Mouse (Mus musculus) right cerebral cortex, adult 2 months (tissue): ENCODE data around the gene Ptcd1.
"Not testable (repeated sequence)": the region's sequence is repeated elsewhere in the genome, so short reads cannot be mapped to it uniquely, and the experiment has no call there.

ENCODE experiments used
- DNase-seq, 2 experiments: peaks; one replicate each; pipeline ENCODE4 v3.0.0; 2021 to 2022; ENCODE audit warnings: low spot score in 2 of 2

The Ptcd1 gene

DNA sequence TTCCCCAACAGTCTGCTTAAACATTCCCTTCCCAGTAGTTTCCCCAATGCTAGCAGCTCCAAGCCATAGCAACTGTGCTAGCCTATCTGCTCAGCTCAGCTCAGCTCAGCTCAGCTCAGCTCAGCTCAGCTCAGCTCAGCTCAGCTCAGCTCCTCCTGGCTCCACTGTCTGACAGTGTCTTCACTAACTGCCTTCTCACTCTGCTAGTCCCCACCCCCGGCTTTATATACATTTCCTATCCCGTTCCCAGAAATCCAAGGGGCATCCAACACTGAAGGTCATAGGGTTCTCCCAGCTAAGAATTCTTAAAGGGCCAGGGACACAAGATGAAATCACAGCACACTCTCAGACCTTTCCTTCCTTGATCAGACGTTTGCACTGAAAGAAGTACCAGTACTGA, 2.2 kb downstream of the Ptcd1 start:
- DNase-seq, result no peak

DNA sequence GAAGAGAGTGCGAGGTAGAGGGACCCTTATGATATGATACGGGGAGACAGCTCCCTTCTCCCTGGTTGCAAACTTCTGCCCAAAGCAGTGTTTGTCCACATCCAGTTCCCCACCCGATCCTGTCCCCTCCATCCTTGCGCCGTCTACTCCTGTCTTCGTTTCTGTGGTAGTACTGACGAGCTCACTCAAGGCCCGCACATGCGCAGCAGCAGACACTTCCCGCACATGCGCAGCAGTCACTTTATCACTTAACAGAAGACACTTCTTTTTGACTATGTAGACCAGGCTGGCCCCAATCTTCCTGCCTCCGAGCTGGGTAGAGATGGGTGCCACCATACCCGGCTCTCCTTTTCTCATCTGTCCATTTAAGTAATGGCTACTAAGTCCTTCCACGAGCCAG, 5.5 kb downstream of the Ptcd1 start:
- DNase-seq, result no peak

DNA sequence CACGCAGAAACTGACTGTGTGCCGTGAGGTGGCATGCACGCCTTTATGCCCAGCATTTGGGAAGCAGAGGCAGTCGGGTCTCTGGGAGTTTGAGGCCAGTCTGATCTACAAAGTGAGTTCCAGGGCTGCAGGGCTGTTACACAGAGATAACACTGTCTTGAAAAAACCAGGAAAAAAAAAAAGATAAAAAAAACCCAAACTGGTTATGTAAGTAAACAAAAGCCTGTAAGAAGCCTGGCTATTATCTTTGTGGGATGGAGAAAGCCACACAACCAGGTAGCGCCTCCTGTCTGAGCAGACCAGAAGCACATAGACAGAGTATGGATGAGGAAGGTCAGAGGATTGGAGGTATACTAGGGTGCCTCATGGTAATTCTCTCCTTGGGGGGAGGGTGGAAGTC, 14.2 kb downstream of the Ptcd1 start:
- no peak for DNase-seq

DNA sequence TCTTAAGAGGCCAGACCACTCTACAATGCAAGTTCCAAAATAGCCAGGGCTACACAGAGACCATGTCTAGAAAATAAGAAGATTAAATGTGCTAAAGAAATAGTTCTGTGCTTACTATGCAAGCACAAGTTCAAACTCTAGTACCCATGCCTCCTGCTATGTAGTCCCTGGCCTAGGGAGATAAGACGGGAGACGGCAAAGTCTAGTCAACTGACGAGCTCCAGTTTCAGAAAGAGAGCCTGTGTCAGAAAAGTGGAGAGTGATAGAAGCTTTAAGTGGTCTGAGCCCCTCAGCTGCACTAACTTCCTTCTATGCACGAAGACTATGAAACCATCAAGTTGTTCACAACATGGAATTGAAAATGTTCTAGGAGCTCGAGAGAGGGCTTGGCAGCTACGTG, 17.6 kb downstream of the Ptcd1 start:
- DNase-seq, result no peak

DNA sequence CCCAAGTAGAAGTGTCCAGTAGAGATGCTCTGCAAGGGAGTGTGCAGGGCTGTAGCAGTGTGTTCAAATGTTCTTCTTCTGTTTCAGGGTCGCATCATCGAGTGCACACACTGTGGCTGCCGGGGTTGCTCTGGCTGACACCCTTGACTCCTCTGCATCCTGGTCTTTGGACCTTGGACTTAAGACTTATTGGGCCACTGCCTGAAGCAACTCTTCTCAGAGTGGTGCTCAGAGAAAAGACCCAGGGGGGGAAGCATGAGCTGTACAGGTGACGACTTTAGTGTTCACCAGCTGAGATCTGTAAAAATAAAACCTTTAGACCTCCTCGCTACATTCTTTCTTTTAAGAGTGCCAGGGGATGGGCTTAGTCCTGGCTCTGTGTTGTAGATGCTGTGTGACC, 19.2 kb downstream of the Ptcd1 start:
- DNase-seq, result no peak

DNA sequence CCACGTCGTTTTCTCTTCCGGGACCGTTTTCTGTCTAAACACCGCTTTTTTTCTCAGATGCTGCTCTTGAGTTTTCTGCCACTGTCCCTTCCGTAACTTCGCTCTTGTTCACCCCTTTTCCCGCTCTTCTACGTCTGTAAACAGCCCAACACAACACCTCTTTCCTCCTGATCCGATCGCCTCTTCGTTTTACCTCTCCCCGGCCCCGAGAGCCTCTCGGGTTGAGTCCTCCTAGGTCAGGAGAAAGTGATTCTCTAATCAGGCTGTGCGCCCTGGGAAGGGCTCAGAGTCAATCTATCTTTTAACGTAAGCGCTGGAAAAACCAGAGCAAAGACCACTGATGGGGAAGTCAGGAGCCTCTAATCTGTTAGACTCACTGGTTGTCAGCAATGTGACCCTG, 26.3 kb downstream of the Ptcd1 start:
- no peak for DNase-seq

DNA sequence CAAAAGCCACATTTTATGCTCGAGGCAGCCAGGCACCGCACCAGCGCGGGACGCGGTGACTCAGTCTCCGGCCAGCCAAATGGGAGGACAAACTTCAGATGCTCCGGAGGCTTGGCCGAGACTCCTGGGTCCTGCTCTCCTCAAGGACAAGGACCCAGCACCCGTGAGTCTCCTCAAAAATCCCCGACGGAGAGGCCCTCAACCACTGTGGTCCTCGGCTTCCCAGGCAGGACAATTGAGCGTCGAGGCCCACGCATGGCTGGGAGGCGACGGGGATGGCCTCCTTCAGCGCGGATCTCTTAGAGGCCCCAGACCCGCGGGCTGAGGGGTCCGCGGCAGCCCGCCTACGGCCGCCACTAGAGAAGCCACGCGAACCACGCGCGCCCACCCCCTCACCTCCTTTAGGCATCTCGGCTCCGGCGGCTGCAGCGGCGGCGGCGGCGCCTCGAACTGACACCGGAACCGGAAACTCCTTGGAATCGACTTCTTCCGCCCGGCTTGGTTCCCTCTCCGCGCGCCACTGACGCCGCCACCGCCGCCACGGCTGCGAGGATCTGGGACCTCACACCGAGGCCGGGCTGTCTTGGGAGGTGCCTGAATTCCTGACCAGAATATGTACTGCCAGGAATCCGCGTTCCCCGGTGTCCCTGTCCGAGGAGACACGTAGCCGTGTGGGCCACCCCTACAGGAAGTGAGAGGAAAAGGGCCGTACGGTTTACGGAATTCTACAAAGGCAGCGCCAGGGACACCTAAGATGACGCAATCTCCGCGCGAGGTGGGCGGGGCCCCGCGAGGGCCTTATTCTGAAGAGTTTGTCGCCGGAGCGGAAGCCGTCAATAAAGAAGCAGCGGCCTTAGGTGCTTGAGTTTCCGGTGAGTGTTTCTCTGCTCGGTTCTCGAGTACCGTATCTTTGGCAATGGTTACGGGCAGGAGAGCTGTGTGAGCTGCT, 27.1 kb downstream of the Ptcd1 start, which contains the start of the genes Pdap1 and Bud31:
Gene Pdap1, minus strand, starts transcription at position 668 of the 949 bp plus-strand sequence.
Gene Bud31, plus strand, starts transcription at position 792 of the 949 bp plus-strand sequence.
- peak; percentile 96 for DNase-seq

DNA sequence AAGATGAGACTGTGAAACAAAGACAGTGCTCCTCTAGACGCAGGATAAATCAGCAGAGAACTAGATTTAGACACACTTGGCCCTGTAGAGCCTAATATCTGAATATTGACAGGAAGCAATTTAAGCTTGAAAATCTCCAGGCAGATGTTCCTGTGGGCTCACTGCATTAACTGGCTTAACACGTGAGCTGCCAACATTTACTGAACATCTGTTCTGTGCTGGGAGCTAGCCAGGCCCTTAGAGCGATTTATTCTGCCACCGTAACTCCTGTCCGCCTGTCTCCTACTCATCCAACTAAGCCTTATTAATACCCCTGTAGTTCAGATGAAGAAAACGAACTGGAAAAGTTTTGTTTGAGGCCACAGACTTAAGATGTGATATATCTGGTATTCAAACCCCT, 28.1 kb downstream of the Ptcd1 start:
- no peak for DNase-seq

DNA sequence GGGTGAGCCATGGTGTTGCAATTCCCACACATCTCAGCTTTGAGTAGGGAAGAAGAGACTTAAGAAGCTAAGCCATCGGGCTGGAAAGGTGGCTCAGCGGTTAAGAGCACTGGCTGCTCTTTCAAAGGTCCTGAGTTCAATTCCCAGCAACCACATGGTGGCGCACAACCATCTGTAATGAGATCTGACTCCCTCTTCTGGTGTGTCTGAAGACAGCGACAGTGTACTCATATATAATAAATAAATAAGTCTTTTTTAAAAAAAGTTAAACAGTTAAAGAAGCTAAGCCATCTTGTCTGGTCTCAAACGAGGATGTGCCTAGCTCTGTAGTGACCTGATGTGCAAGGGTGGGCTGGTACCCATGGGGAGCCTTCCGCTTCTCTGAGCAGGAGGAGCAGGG, 33.6 kb downstream of the Ptcd1 start:
- not testable (repeated sequence) for DNase-seq

DNA sequence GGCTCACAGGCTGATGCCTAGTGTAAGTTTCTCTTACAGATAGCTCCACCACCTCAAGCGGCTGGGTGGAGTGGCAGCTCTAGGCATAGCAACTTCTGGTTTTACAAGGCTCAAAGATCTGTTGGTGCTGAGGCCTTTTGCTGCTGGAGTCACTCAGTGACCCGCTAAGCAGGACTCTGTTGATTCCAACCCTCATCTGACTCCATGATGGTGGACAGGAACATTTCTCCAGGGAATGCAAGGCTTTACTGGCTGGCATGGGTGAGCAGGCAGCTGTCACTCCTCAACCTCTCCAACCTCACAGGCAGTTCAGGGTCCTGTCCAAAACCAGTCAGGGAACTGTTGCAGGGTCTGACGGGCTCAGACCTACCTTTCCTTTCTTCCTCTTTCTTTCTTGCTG, 35.9 kb downstream of the Ptcd1 start:
- no peak for DNase-seq

DNA sequence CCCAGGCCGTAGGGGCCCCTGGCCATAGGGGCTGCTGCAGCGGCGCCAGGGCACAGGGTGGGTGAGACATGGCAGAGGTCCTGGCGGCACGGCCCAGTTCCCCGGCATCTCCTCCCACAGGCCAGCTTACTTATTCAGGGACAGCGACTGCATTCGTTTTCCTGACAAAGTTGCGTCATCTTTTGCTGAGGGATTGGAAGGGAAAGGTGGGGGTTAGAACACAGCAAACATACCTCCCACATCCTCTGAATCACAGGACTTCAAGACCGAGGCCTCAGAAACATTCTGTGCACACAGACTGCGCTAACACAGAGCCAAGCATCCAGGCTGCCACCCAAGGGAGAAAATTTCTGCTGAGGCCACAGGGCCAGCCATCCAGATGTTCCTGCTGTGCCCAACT, 36.7 kb downstream of the Ptcd1 start:
- peak; percentile 67 to 69 for DNase-seq

DNA sequence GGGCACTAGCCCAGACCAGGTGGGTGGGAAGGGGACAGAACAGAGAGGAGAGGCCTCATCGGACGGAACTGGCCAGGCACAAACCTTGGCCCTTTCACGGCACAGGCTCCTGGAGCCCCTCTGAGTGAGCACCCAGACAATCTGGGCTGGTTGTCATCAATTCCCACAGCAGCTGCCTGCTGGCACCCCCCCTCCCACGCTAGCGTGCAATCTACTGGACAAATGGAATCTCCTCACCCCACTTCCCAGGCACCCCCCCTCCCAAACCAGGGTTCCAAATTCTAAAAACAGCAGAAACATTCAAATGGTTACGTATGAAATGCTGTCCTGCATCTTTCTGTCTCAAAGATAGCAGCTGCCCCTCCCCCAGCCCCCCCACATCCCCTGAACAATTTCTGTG, 37.1 kb downstream of the Ptcd1 start:
- DNase-seq, result peak in 1 of 2 experiments; percentile 40

DNA sequence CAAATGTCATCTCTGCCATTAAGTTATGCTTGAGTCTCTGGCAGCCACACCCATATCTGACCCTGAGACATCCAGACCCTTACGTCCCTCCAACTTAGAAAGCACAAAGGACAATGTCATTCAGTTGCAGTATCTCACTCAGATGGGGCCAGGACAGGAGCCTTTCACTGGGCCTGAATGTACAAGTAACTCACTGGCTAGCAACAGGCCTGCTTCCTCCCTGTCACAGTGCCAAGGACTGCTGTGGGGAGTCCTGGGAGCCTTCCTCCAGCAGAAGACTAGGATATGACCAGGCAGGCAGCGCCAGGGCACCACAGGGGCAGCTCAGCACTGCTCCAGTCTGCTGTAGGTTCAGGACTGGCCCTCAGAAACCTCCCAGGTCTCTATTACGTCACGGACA, 37.8 kb downstream of the Ptcd1 start:
- no peak for DNase-seq

DNA sequence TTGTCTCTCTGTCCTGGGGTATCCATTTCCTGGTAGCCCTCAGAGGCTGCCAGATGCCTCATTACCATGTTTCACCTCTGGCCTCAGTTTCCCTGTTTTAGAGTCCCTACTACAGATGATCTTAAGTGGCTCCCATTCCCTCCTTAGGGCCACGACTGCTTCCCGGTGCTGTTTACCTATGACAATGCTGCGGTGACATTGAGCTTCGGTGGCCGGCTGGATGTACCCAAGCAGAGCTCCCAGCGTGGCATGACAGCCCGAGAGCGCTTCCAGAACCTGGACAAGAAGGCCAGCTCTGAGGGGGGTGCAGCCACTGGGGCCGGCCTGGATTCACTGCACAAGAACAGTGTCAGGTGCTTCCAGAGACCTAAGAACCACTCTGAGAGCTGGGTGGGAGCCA, 40.3 kb downstream of the Ptcd1 start:
- DNase-seq, result no peak

DNA sequence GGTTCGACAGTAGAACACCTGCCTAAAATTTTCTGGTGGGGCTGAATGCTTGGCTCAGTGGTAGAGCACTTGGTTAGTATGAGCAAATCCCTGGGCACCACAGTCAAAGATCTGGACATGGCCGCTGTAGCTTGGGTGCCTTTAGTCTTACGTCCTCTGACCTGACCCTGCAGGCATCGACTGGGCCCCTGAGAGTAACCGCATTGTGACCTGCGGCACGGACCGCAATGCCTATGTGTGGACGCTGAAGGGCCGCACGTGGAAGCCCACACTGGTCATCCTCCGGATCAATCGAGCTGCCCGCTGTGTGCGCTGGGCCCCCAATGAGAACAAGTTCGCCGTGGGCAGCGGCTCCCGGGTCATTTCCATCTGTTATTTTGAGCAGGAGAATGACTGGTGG, 43.5 kb downstream of the Ptcd1 start:
- DNase-seq, result no peak

DNA sequence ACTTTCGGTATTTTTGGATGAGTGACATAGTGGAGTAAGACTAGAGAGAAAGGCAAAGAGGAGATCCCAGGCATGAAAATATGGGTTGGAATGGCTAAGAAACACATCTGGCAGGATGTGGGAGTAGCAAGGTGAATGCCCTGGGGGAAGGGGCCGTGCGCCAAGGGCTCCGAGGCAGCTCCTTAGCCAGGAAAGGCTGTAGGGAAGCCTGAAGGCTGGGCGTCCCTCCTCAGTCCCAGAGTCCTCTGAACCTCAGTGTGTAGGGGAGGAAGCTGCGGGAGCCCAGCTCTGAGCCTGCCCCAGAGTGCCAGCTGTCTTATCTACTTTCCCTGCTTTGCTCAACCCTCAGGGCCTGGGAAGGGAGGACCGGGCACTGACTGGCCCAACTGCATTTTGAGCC, 46.0 kb downstream of the Ptcd1 start:
- DNase-seq, result no peak

DNA sequence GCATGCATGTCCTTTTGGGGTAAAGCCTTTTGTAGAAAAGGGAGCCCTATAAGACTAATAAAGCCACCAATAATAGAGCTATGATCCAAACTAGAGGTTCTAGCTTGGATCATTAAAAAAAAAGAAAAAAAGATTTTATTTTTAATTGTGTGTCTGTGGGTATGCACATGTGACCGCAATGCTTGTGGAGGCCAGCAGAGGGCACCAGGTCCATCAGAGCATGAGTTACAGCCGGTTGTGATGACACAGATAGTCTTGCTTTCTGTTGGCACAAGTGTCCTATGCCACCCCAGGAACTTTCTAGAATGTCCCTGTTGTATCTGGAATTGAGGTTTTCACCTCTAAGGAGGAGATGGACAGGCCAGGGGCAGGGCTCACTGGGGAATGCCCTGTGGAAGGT, 47.5 kb downstream of the Ptcd1 start:
- DNase-seq, result no peak

DNA sequence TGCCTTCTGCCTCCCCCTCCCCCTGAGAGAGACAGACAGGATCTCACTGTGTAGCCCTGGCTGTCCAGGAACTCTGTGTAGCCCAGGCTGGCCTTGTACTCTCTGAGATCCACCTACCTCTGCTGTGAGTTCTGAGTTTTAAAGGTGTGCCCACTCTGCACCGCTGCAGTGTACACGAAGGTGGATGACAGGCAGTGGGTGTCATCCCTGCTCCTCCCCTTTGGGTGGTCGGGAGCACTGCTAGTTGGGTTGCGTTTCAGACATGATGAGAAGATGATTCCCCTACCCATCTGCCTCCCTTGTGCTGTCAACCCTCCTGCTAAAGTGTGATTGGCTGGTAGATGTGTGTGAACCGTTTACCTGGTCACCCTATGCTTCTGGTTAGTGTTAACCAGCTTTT, 48.4 kb downstream of the Ptcd1 start:
- DNase-seq, result no peak

DNA sequence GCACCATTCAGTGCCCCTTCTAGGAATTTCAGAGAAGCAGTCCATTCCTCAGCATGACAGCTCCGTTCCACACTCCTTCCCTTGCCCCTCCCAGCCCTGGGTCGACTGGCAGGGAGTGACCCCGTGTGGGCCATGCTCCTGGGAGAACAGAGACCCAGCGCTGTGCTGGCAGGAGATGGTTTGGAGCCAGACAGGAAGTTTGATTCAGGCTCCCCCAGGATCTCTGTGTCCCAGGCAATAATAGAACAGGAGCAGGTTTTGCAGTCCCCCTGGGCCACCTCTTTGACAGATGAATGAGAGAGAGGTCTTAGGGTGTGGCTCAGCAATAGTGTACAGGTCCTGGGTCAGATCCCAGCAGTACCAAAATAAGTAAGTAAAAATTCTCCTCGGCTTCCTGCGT, 48.9 kb downstream of the Ptcd1 start:
- no peak for DNase-seq

DNA sequence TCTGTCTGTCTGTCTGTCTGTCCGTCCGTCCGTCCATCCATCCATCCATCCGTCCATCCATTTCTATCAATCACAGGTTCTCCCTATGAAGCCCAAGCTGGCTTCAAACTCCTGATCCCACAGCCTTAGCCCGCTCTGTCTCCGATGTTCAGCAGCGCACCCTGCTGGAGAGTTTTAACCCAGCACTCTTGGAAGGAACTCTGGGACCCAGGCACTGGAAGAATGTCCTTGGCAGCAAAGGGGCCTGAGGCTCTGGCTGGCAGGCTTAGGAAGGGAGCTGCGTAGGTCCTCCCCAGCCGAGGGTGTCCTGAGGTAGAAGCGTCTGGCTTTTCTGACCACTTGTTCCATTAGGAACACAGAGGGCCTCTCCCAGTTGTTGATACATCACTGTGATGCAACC, 50.0 kb downstream of the Ptcd1 start:
- DNase-seq, result peak in 1 of 2 experiments; percentile 58

DNA sequence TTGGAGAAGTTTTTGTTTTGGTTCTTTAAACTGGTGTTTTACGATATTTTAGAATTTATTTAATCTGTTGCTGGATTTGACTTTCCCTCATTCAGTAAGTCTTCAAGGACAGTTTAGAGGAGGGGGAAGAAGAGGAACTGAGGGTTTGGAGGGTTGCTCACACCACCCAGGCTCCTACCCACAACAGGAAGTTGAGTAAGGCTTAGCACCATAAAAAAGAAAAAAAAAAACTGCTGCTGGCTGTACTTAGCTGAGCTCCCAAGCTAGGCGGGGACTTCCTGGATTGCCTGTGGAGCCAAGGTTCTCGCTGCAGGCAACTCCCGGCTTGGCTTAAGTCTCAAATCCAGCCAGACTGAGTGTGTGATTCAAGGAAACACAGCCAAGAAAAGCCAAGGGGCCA, 50.6 kb downstream of the Ptcd1 start:
- no peak for DNase-seq

DNA sequence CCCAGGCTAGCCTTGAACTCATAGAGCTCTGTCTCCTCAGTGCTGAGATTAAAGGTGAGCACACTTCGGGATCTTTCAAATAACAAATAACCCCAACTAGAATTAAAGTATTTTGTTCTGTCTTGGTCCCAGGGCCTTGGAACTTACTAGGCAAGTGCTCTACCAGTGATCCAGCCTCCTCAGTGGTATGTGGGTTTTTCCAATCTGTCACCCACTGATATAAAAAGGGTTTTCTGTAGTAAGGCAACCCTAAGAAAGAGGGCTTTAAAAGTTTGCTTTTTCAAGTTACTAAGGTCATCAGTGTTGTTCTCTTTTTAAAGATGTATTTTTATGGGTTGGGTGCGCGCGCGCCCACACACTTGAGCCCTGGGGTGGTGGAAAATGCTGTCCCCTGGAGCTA, 51.2 kb downstream of the Ptcd1 start:
- DNase-seq, result no peak

DNA sequence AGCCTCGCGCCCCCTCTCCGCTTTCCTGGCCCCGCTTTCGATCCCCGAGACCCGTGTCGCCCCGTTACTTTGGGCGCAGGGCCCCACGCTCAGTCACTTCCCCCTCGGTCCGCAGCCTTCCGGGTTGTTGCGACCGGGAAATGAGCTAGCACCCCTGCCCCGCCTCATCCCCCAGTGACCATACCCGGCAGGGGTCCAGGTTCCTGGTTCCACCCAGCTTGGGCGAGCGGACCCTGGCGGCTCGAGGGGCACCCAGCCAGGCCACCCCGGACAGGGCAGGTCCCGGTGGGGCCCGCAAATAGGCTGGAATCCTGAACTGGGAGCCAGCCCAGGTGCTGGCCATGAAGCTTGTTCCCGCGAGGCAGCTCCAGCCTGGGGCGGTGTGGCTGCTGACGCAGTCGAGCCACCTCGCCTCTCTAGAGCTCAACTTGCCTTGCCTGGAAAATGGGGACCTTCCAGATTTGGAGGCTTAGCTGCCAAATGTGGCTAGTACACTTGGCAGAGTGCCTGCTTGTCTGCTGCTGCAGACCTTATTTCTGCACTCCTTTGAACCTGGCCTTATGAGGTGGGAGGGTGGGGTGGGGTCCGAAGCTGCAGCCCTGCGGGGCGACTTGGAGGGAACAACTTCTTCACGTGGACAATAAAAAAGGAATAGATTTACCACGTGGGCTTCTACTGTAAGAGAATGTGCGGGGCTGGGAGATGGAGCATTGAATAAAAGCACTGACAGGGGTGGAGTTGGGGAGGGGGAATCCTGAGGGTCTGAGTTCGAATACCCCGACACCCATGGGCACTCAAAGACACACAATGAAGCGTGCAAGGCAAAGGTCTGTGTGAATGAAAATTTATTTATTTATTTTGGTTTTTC, 52.1 kb downstream of the Ptcd1 start:
- no peak for DNase-seq
